In the genomic region with DNA sequence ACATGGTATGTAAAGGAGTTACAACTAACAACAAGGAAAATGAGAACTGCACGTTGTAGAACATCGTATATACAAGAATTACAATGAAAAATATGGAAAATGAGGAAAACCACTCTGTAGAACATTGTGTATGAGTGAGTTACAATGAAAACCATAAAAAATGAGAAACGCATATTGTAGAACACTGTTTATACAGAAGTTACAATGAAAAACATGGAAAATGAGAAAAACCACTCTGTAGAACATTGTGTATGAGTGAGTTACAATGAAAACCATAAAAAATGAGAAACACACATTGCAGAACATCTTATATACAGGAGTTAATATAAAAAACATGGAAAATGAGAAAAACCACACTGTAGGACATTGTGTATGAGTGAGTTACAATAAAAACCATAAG, we compare ENCODE assay signal across 8 mouse cellular contexts.
DNase-seq lines count a peak whose midpoint lies in the region; TF ChIP-seq lines count a peak whose summit lies in the region.
"Not testable (repeated sequence)": the region's sequence is repeated elsewhere in the genome, so short reads cannot be mapped to it uniquely, and the experiment has no call there.

No protein-coding gene starts in this region.

- in situ Hi-C loops in CH12.LX (cut with MboI; ENCODE audit: low pct_ligation_motif_present, low pct_unique_long_range_greater_than_20kb, low sequenced_read_pairs): not testable (repeated sequence)

- TF ChIP-seq CTCF in CH12.LX (conservative IDR thresholded peaks at IDR 0.05 in 1 of 2, IDR thresholded peaks at IDR 0.05 in 1 of 2; ENCODE audit: low read depth in 2 of 2, low read length in 2 of 2); brain, embryonic 14.5 days (IDR thresholded peaks at IDR 0.05; ENCODE audit: borderline replicate concordance, extremely low read depth, insufficient read depth, insufficient read length): not testable (repeated sequence)

- dilution Hi-C loops in CH12.LX (cut with MboI; ENCODE audit: extremely low pct_ligation_motif_present, extremely low pct_unique_long_range_greater_than_20kb, low sequenced_read_pairs): not testable (repeated sequence)

- peak; percentile 34 for DNase-seq in 3134 (ENCODE audit: extremely low read depth, insufficient read length, low spot score)
- peak; percentile 45 for DNase-seq in CH12.LX (ENCODE audit: extremely low read depth)
- peak; percentile 11 for DNase-seq in NIH3T3 (ENCODE audit: low read depth)
- peak; percentile 15 for DNase-seq in brain, embryonic 14.5 days (ENCODE audit: low read depth)
- peak; percentile 4 for DNase-seq in embryo, embryonic 11.5 days (ENCODE audit: low read depth, low spot score)
- peak; percentile 27 for DNase-seq in induced T-regulatory cell, adult 2 months (ENCODE audit: low read depth)
- peak; percentile 23 for DNase-seq in mesoderm, embryonic 11.5 days (ENCODE audit: low read depth, low spot score)
- peak; percentile 7 for DNase-seq in skeletal muscle tissue, adult 2 months (ENCODE audit: low read depth, low spot score)

- H3K4me3 ChIP-seq in CH12.LX (replicated peaks in 1 of 3; ENCODE audit: low read depth in 2 of 3, low read length in 2 of 3, poor library complexity in 1 of 3): not testable (repeated sequence)

- H3K9me3 ChIP-seq in CH12.LX (replicated peaks; ENCODE audit: low read length): not testable (repeated sequence)

- H3K36me3 ChIP-seq in CH12.LX (replicated peaks in 1 of 2; ENCODE audit: control insufficient read depth in 1 of 2, insufficient read depth in 1 of 2, low read length in 1 of 2): not testable (repeated sequence)

- H3K27me3 ChIP-seq in CH12.LX (replicated peaks): not testable (repeated sequence)

- H3K27ac ChIP-seq in CH12.LX (ENCODE audit: insufficient read depth, low read depth): not testable (repeated sequence)

- not testable (repeated sequence) for H3K79me2 ChIP-seq in CH12.LX (replicated peaks; ENCODE audit: control insufficient read depth, extremely low read depth, insufficient read depth, poor library complexity, severe bottlenecking)

- H3K9ac ChIP-seq in CH12.LX (ENCODE audit: insufficient read depth, low read depth): not testable (repeated sequence)

- H3K4me1 ChIP-seq in CH12.LX (ENCODE audit: control insufficient read depth in 1 of 2, insufficient read depth in 2 of 2): not testable (repeated sequence)

- not testable (repeated sequence) for TF ChIP-seq RAD21 in CH12.LX (IDR thresholded peaks at IDR 0.05; ENCODE audit: low read depth, low read length)

- H3K4me2 ChIP-seq in CH12.LX (ENCODE audit: insufficient read depth, low read depth, poor library complexity, severe bottlenecking): not testable (repeated sequence)

- TF ChIP-seq POLR2A in CH12.LX (IDR thresholded peaks at IDR 0.05; ENCODE audit: low read depth, low read length); brain, embryonic 14.5 days (IDR thresholded peaks at IDR 0.05; ENCODE audit: borderline replicate concordance, extremely low read depth, insufficient read depth, insufficient read length, poor library complexity, severe bottlenecking): not testable (repeated sequence)

- TF ChIP-seq EP300 in CH12.LX (IDR thresholded peaks at IDR 0.05; ENCODE audit: low read length): not testable (repeated sequence)
